Mouse (Mus musculus): Measurements from ENCODE around the gene Acot1. TPM values are rescaled to one million over a fixed set of nuclear protein-coding genes. Genes with fewer than 3 reads are reported as not detected.
"Not testable (repeated sequence)": the region's sequence is repeated elsewhere in the genome, so short reads cannot be mapped to it uniquely, and the experiment has no call there.

Acot1 gene
- total RNA-seq, 1 experiment from 2014 or later: 39.0 TPM

DNA sequence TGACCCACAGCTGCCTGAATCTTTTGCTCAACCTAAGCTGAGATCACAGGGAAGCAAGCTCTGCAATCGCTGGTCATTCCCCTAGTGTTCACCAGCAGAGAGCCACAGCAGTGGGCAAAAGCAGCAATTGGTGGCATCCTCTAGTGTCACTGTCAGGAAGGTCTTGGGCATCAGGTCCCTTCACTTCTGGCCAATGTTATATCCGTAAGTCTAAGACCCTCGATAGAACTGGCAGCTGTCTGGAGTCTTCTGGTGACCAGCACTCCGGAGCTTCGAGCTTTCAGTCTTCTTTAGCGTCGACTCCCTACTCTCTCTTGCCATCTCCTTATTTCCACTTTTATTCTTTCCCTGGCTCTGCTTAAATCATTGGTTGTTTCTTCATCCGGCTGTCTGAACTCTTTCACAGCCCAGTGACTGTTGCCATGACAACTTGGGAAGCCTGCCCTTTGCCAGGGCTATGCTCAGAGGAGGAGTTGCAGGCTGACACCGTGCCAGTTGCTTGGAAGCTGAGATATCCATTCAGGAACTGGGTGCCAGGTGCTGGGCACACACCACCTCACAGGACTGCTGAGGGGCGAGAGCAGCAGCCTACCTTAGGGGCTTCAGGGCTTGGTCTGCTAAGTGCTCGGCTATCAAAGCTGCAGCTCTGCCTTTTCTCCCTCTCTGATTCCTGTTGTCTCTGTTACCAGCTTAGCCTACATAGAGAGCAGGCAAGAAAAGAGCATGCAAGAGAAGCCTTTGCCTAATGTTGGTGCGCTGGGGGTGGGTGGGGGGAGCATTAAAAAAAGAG is 2.2 kb downstream of the Acot1 start:
- ATAC-seq (replicated peaks in 1 of 2; ENCODE audit: insufficient read depth in 1 of 2, low FRiP score in 2 of 2, low TSS enrichment in 1 of 2, low read depth in 1 of 2, poor library complexity in 2 of 2, severe bottlenecking in 2 of 2): no peak

- ATAC-seq (replicated peaks in 1 of 2; ENCODE audit: insufficient read depth in 1 of 2, low FRiP score in 2 of 2, low TSS enrichment in 1 of 2, low read depth in 1 of 2, poor library complexity in 2 of 2, severe bottlenecking in 2 of 2): no peak
Measured at GRCm38 (mm10) chr12:84013130-84013529, 3.8 kb downstream of the Acot1 start.

DNA sequence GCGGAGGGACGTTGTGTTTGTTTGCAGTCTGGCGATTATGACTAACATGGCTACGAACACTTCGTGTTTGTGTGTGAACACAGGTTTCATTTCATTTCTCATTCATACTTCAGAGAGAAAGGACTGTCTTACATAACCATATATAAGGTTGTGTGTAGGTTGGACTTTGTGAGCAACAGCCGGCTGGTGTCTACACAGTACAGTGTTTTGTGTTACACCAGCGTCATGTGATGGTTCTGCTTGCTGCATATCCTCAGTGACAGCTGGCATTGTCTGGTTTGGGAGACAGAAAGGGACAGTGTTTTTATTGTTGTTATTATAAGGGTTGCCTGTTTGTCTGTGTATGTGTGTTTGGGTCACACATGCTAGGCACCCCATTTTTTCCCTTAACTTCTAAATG is 4.4 kb downstream of the Acot1 start:
- ATAC-seq (replicated peaks in 1 of 2; ENCODE audit: insufficient read depth in 1 of 2, low FRiP score in 2 of 2, low TSS enrichment in 1 of 2, low read depth in 1 of 2, poor library complexity in 2 of 2, severe bottlenecking in 2 of 2): no peak

- ATAC-seq (replicated peaks in 1 of 2; ENCODE audit: insufficient read depth in 1 of 2, low FRiP score in 2 of 2, low TSS enrichment in 1 of 2, low read depth in 1 of 2, poor library complexity in 2 of 2, severe bottlenecking in 2 of 2): peak; percentile 91 to 93
Measured at GRCm38 (mm10) chr12:84020528-84020927, 11.2 kb downstream of the Acot1 start.

- ATAC-seq (replicated peaks in 1 of 2; ENCODE audit: insufficient read depth in 1 of 2, low FRiP score in 2 of 2, low TSS enrichment in 1 of 2, low read depth in 1 of 2, poor library complexity in 2 of 2, severe bottlenecking in 2 of 2): not testable (repeated sequence)
Measured at GRCm38 (mm10) chr12:84022266-84022665, 13.0 kb downstream of the Acot1 start.

GRCm38 (mm10) chr12:84023052-84023745 is 13.9 kb downstream of the Acot1 start:
- ATAC-seq (replicated peaks in 1 of 2; ENCODE audit: insufficient read depth in 1 of 2, low FRiP score in 2 of 2, low TSS enrichment in 1 of 2, low read depth in 1 of 2, poor library complexity in 2 of 2, severe bottlenecking in 2 of 2): peak in 1 of 2 experiments; percentile 22; a peak in 1 of 4 replicates

- ATAC-seq (replicated peaks in 1 of 2; ENCODE audit: insufficient read depth in 1 of 2, low FRiP score in 2 of 2, low TSS enrichment in 1 of 2, low read depth in 1 of 2, poor library complexity in 2 of 2, severe bottlenecking in 2 of 2): no peak
Measured at GRCm38 (mm10) chr12:84025888-84026287, 16.6 kb downstream of the Acot1 start.

GRCm38 (mm10) chr12:84028328-84028727 is 19.0 kb downstream of the Acot1 start:
- ATAC-seq (replicated peaks in 1 of 2; ENCODE audit: insufficient read depth in 1 of 2, low FRiP score in 2 of 2, low TSS enrichment in 1 of 2, low read depth in 1 of 2, poor library complexity in 2 of 2, severe bottlenecking in 2 of 2): not testable (repeated sequence)

- not testable (repeated sequence) for ATAC-seq (replicated peaks in 1 of 2; ENCODE audit: insufficient read depth in 1 of 2, low FRiP score in 2 of 2, low TSS enrichment in 1 of 2, low read depth in 1 of 2, poor library complexity in 2 of 2, severe bottlenecking in 2 of 2)
Measured at GRCm38 (mm10) chr12:84029043-84029442, 19.8 kb downstream of the Acot1 start.

- ATAC-seq (replicated peaks in 1 of 2; ENCODE audit: insufficient read depth in 1 of 2, low FRiP score in 2 of 2, low TSS enrichment in 1 of 2, low read depth in 1 of 2, poor library complexity in 2 of 2, severe bottlenecking in 2 of 2): peak; percentile 84 to 90
Measured at GRCm38 (mm10) chr12:84030659-84031332, 21.5 kb downstream of the Acot1 start.

DNA sequence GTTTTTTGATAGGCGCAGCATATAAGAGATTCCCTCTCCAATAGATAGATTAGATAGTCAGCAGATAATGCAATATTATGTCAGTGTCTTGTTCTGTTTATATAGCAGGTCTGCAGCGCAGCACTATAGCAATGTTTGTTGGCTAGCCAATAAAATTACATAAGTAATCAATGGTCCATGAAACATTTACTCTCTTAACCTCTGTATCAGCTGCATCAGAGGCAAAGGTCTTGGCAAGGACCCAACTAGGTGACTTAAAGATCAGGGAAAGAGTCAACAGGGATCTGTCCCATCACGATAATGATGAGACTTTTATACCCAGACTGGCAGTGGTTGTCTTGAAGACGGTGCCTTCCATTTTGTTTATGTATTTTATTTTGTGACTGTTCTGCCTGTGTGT is 23.6 kb downstream of the Acot1 start:
- no peak for ATAC-seq (replicated peaks in 1 of 2; ENCODE audit: insufficient read depth in 1 of 2, low FRiP score in 2 of 2, low TSS enrichment in 1 of 2, low read depth in 1 of 2, poor library complexity in 2 of 2, severe bottlenecking in 2 of 2)

DNA sequence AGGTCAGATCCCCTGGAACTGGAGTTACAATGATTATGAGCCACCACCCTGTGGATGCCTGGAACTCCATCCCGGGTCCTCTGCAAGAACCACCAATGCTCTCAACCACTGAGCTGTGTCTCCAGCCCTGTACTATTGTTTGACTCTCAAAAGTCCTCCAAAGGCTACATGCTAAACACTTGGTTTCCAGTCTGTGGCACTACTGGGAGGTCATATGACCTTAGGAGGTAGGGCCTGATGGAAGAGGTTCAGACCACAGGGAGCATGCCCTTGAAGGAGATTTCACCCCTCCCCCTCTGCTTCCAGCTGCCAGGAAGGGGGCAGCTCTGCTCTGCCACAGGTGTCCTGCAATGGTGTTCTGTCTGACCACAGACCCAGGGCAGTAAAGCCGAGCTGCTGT is 24.0 kb downstream of the Acot1 start:
- peak in 1 of 2 experiments; percentile 1; a peak in 2 of 4 replicates for ATAC-seq (replicated peaks in 1 of 2; ENCODE audit: insufficient read depth in 1 of 2, low FRiP score in 2 of 2, low TSS enrichment in 1 of 2, low read depth in 1 of 2, poor library complexity in 2 of 2, severe bottlenecking in 2 of 2)

DNA sequence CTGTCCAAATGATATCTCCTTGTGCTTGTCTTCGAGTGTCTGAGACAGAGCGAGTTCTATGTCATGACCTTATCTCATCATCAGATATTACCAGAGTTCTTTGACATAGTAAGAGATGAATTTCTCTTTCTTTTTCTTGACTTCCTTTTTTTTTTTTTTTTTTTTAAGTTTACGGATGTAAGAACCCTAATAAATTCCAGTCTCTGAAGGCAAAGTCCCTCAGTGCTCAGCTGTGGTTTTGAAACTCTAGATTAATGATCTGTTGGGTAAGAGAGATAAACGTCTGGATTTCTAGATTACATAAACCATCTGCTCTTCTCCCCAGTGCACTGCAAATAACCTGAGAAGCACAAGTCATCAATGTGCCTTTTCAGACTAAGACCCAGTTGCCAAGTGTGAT is 24.8 kb downstream of the Acot1 start:
- ATAC-seq (replicated peaks in 1 of 2; ENCODE audit: insufficient read depth in 1 of 2, low FRiP score in 2 of 2, low TSS enrichment in 1 of 2, low read depth in 1 of 2, poor library complexity in 2 of 2, severe bottlenecking in 2 of 2): peak; percentile 60 to 64

GRCm38 (mm10) chr12:84038241-84038640 is 29.0 kb downstream of the Acot1 start, which contains the start of gene Acot4:
Acot4 (plus strand) TSS chr12:84038379.
- peak in 1 of 2 experiments; percentile 17; a peak in 1 of 4 replicates for ATAC-seq (replicated peaks in 1 of 2; ENCODE audit: insufficient read depth in 1 of 2, low FRiP score in 2 of 2, low TSS enrichment in 1 of 2, low read depth in 1 of 2, poor library complexity in 2 of 2, severe bottlenecking in 2 of 2)

DNA sequence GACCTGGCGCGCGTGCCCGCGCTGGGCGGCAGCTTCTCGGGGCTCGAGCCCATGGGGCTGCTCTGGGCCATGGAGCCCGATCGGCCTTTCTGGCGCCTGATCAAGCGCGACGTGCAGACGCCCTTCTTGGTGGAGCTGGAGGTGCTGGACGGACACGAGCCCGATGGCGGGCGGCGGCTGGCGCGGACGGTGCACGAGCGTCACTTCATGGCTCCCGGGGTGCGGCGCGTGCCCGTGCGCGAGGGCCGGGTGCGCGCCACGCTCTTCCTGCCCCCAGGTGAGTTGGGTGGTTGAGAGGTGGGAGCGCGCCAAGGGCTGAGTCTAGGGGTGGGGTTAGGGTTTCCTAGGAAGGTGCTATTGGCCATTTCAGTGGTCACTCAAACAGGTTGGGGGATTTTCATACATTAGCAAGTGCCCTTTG is 29.4 kb downstream of the Acot1 start, which contains the start of gene Gm49366:
Gene Gm49366 (plus strand): TSS at position 245 of the 421 bp plus-strand sequence.
- ATAC-seq (replicated peaks in 1 of 2; ENCODE audit: insufficient read depth in 1 of 2, low FRiP score in 2 of 2, low TSS enrichment in 1 of 2, low read depth in 1 of 2, poor library complexity in 2 of 2, severe bottlenecking in 2 of 2): not testable (repeated sequence)

- ATAC-seq (replicated peaks in 1 of 2; ENCODE audit: insufficient read depth in 1 of 2, low FRiP score in 2 of 2, low TSS enrichment in 1 of 2, low read depth in 1 of 2, poor library complexity in 2 of 2, severe bottlenecking in 2 of 2): no peak
Measured at GRCm38 (mm10) chr12:84042248-84042647, 33.0 kb downstream of the Acot1 start.

GRCm38 (mm10) chr12:84044045-84044444 is 34.8 kb downstream of the Acot1 start:
- no peak for ATAC-seq (replicated peaks in 1 of 2; ENCODE audit: insufficient read depth in 1 of 2, low FRiP score in 2 of 2, low TSS enrichment in 1 of 2, low read depth in 1 of 2, poor library complexity in 2 of 2, severe bottlenecking in 2 of 2)

DNA sequence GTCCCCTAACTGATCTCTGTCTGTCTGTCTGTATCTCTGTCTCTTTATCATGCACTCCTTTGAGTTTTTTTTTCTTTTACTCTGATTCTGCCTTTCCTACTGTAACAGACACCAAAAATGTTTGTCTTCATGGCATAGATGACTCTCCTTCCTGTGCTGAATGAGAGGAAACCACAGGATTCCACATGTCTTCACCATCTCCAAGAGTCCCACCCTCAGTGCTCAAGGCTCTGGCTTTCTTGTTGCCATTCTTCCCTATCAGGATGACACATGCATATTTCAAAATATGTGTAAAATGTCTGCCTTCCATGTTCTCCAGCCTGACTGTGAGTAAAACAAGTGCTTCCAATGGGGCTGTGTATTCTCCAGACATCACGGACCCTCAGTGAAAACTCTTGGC is 37.6 kb downstream of the Acot1 start:
- no peak for ATAC-seq (replicated peaks in 1 of 2; ENCODE audit: insufficient read depth in 1 of 2, low FRiP score in 2 of 2, low TSS enrichment in 1 of 2, low read depth in 1 of 2, poor library complexity in 2 of 2, severe bottlenecking in 2 of 2)
